Mouse (Mus musculus) liver, adult 2 months (tissue): ENCODE data around the gene S100a13.

Experiments
- CTCF ChIP-seq: fragments of 200-500 bp; IDR thresholded peaks from 2 replicates; pipeline ENCODE4 v1.5.1; 2011; ENCODE audit warnings: low read depth, low read length, control low read depth
- POLR2A ChIP-seq: fragments of 200-500 bp; IDR thresholded peaks from 2 replicates; pipeline ENCODE4 v1.6.1; 2011; ENCODE audit warnings: low read length, control low read depth; ENCODE audit not compliant: insufficient read depth; ENCODE audit errors: extremely low read depth

- no peak for TF ChIP-seq POLR2A
- TF ChIP-seq CTCF = no peak
Observed at GRCm38 (mm10) chr3:90497597-90497996, 16.6 kb upstream of the S100a13 start.
